In genomic region chr2:35067117-35067516, GRCm38 (mm10) we compare ENCODE assay signal across 21 mouse cellular contexts. TPM values are rescaled to one million over a fixed set of nuclear protein-coding genes. Genes with fewer than 3 reads are reported as not detected.
A peak's percentile ranks its signal among the peaks of the same experiment; 100 is the strongest.
DNase-seq lines count a peak whose midpoint lies in the region; TF ChIP-seq lines count a peak whose summit lies in the region.
"Had no signal": no experiment of that assay in that cellular context is flagged by ENCODE, and none has a peak within 500 bp of the region (broad histone marks: within the 10 kb centered on the region; RNA-seq: fewer than 3 reads in every experiment).

No protein-coding gene starts in this region.

- dilution Hi-C loops in CH12.LX (cut with MboI; ENCODE audit: extremely low pct_ligation_motif_present, extremely low pct_unique_long_range_greater_than_20kb, low sequenced_read_pairs) = no loop called here

- in situ Hi-C loops in CH12.LX (cut with MboI; ENCODE audit: low pct_ligation_motif_present, low pct_unique_long_range_greater_than_20kb, low sequenced_read_pairs) = no loop called here

- TF ChIP-seq EP300 in CH12.LX (IDR thresholded peaks at IDR 0.05; ENCODE audit: low read length) = peak; percentile 58

- no peak; the same call in 1 of the 2 replicates for TF ChIP-seq POLR2A in CH12.LX (IDR thresholded peaks at IDR 0.05; ENCODE audit: low read depth, low read length)

- no peaks in the 10 kb centered on the region for H3K27me3 ChIP-seq in CH12.LX (replicated peaks)

- DNase-seq in CH12.LX (ENCODE audit: extremely low read depth) (peak; percentile 56), R1 (ENCODE audit: low read depth, low spot score) (peak; percentile 54)
- no peak for DNase-seq in spleen, postnatal 4 days (ENCODE audit: low spot score in 2 of 2)
- no peak for DNase-seq in heart, postnatal 25 days (ENCODE audit: low spot score)
- DNase-seq: adrenal gland, adult 2 months; adrenal gland, adult 8-10 months; adrenal gland, postnatal 10 days; adrenal gland, postnatal 14 days; adrenal gland, postnatal 25 days; adrenal gland, postnatal 36 days; B cell, adult 2 months; cerebellum, adult 11 months; cerebellum, adult 11-12 months; cerebellum, adult 18-20 months; cerebellum, adult 2 months; cerebellum, adult 8-10 months had no signal

- peak overlapping the region; percentile 61; the same call in 1 of the 2 replicates for H3K4me2 ChIP-seq in CH12.LX (ENCODE audit: insufficient read depth, low read depth, poor library complexity, severe bottlenecking)

- H3K27ac ChIP-seq in CH12.LX (ENCODE audit: insufficient read depth, low read depth) = peak overlapping the region; percentile 92

- H3K9me3 ChIP-seq in CH12.LX (replicated peaks; ENCODE audit: low read length) = no peaks in the 10 kb centered on the region
- H3K9me3 ChIP-seq: G1E had no signal

- H3K79me2 ChIP-seq in CH12.LX (replicated peaks; ENCODE audit: control insufficient read depth, extremely low read depth, insufficient read depth, poor library complexity, severe bottlenecking) = peaks cover 11% of the 10 kb centered on the region

- peaks cover 3 to 37% of the 10 kb centered on the region in 2 experiments; a peak in 3 of 4 replicates for H3K4me1 ChIP-seq in CH12.LX (ENCODE audit: control insufficient read depth in 1 of 2, insufficient read depth in 2 of 2)

- peaks cover 7 to 25% of the 10 kb centered on the region in 2 experiments for H3K36me3 ChIP-seq in CH12.LX (replicated peaks in 1 of 2; ENCODE audit: control insufficient read depth in 1 of 2, insufficient read depth in 1 of 2, low read length in 1 of 2)
- H3K36me3 ChIP-seq: G1E had no signal

- TF ChIP-seq CTCF in CH12.LX (conservative IDR thresholded peaks at IDR 0.05 in 1 of 2, IDR thresholded peaks at IDR 0.05 in 1 of 2; ENCODE audit: low read depth in 2 of 2, low read length in 2 of 2) = no peak

- intact Hi-C loops in heart, postnatal 25 days (cut with DNase I) = no loop called here

- H3K4me3 ChIP-seq in CH12.LX (replicated peaks in 1 of 3; ENCODE audit: low read depth in 2 of 3, low read length in 2 of 3, poor library complexity in 1 of 3) = peak overlapping the region; percentile 58 to 94 (median 62)

- peak overlapping the region; percentile 100 for H3K9ac ChIP-seq in CH12.LX (ENCODE audit: insufficient read depth, low read depth)

- no peak for TF ChIP-seq RAD21 in CH12.LX (IDR thresholded peaks at IDR 0.05; ENCODE audit: low read depth, low read length)

TF ChIP-seq in CH12.LX, 34 proteins besides CTCF, POLR2A, EP300 and RAD21:
- TF ChIP-seq CHD2 (IDR thresholded peaks at IDR 0.05; ENCODE audit: low read length) (0 out of 2 replicates have a peak, but pooled peaks have one; percentile 56), MAX (IDR thresholded peaks at IDR 0.05; ENCODE audit: low read length) (peak; percentile 87), MAZ (IDR thresholded peaks at IDR 0.05; ENCODE audit: low read depth, low read length) (no peak), MYC (IDR thresholded peaks at IDR 0.05; ENCODE audit: low read depth, low read length) (peak; percentile 64), SIN3A (IDR thresholded peaks at IDR 0.05; ENCODE audit: low read length) (peak; percentile 53; the same call in 1 of the 2 replicates), ZNF384 (IDR thresholded peaks at IDR 0.05; ENCODE audit: low read depth, low read length) (no peak), ZC3H11A (IDR thresholded peaks at IDR 0.05; ENCODE audit: low read depth, low read length) (no peak), PAX5 (IDR thresholded peaks at IDR 0.05; ENCODE audit: low read length) (no peak), MXI1 (IDR thresholded peaks at IDR 0.05; ENCODE audit: low read depth, low read length) (peak; percentile 85), ZKSCAN1 (IDR thresholded peaks at IDR 0.05; ENCODE audit: borderline replicate concordance, low read depth, low read length) (no peak), ZMIZ1 (IDR thresholded peaks at IDR 0.05; ENCODE audit: low read depth, low read length) (peak; percentile 28; the same call in 1 of the 2 replicates), JUN (IDR thresholded peaks at IDR 0.05; ENCODE audit: insufficient read depth, low read depth, low read length) (no peak), NELFE (IDR thresholded peaks at IDR 0.05; ENCODE audit: low read depth, low read length) (0 out of 2 replicates have a peak, but pooled peaks have one; percentile 4), TCF12 (IDR thresholded peaks at IDR 0.05; ENCODE audit: low read depth, low read length) (no peak), E2F4 (IDR thresholded peaks at IDR 0.05; ENCODE audit: insufficient replicate concordance, low read depth, low read length) (no peak), ETS1 (conservative IDR thresholded peaks at IDR 0.05; ENCODE audit: low read depth, low read length) (no peak), GABPA (IDR thresholded peaks at IDR 0.05; ENCODE audit: insufficient replicate concordance, low read depth, low read length) (no peak), HCFC1 (IDR thresholded peaks at IDR 0.05; ENCODE audit: low read depth, low read length) (no peak; the same call in 1 of the 2 replicates), USF1 (IDR thresholded peaks at IDR 0.05; ENCODE audit: low read depth, low read length) (no peak), NRF1 (IDR thresholded peaks at IDR 0.05; ENCODE audit: low read depth, low read length) (no peak), UBTF (IDR thresholded peaks at IDR 0.05; ENCODE audit: low read depth, low read length) (no peak), MAFK (IDR thresholded peaks at IDR 0.05; ENCODE audit: insufficient replicate concordance, low read length) (no peak), MEF2A (IDR thresholded peaks at IDR 0.05; ENCODE audit: borderline replicate concordance, low read depth, low read length) (no peak), IRF4 (IDR thresholded peaks at IDR 0.05; ENCODE audit: low read depth, low read length) (peak; percentile 42; the same call in 1 of the 2 replicates), TBP (conservative IDR thresholded peaks at IDR 0.05; ENCODE audit: low read depth, low read length) (no peak), CHD1 (IDR thresholded peaks at IDR 0.05; ENCODE audit: low read depth, low read length) (peak; percentile 83; the same call in 1 of the 2 replicates), SMC3 (IDR thresholded peaks at IDR 0.05; ENCODE audit: low read depth, low read length) (no peak), POLR2AphosphoS2 (IDR thresholded peaks at IDR 0.05; ENCODE audit: low read depth, low read length) (peak; percentile 93), ELF1 (IDR thresholded peaks at IDR 0.05; ENCODE audit: low read depth, low read length) (no peak), JUND (conservative IDR thresholded peaks at IDR 0.05; ENCODE audit: low read depth, low read length) (no peak; the same call in 1 of the 2 replicates), USF2 (conservative IDR thresholded peaks at IDR 0.05; ENCODE audit: low read depth, low read length) (no peak), RCOR1 (conservative IDR thresholded peaks at IDR 0.05; ENCODE audit: low read depth, low read length) (peak; percentile 76), KAT2A (IDR thresholded peaks at IDR 0.05; ENCODE audit: insufficient replicate concordance, low read length) (no peak), BHLHE40 (IDR thresholded peaks at IDR 0.05; ENCODE audit: low read depth, low read length) (no peak; the same call in 1 of the 2 replicates)

RNA-seq across cellular contexts. Expression of gene Hc, which starts 5.9 kb away (rescaled TPM):
- total RNA-seq in CH12.LX (2012; rRNA removed) (0.92 and 1.2 TPM in 2 replicates), CH12.LX (2014; rRNA removed) (0.72 and 0.74 TPM in 2 replicates)
- 0.91 and 1.1 TPM in 2 replicates for polyA plus RNA-seq in CH12.LX (2012; ENCODE audit: insufficient read length, low read depth)
- total RNA-seq in heart, postnatal 25 days (2021) = not detected
- total RNA-seq: adrenal gland, adult 18-20 months; adrenal gland, postnatal 25 days; MEL had no signal
- polyA plus RNA-seq: G1E, Patski had no signal

RNA-seq across cellular contexts. Expression of gene AI182371, which starts 34.2 kb away (rescaled TPM):
- 0.68 and 0.80 TPM in 2 replicates for total RNA-seq in CH12.LX (2012; rRNA removed)
- 0.31 and 0.56 TPM in 2 replicates for total RNA-seq in CH12.LX (2014; rRNA removed)
- polyA plus RNA-seq in CH12.LX (2012; ENCODE audit: insufficient read length, low read depth) = 0.74 and 0.90 TPM in 2 replicates
- not detected for total RNA-seq in heart, postnatal 25 days (2021)
- polyA plus RNA-seq: adrenal gland, adult 2 months; C2C12 had no signal

RNA-seq across cellular contexts. Expression of gene Cntrl, which starts 42.2 kb away (rescaled TPM):
- 55.6 and 59.1 TPM in 2 replicates for total RNA-seq in CH12.LX (2012; rRNA removed)
- total RNA-seq in CH12.LX (2014; rRNA removed) = 64.5 and 66.3 TPM in 2 replicates
- 64.5 and 69.7 TPM in 2 replicates for polyA plus RNA-seq in CH12.LX (2012; ENCODE audit: insufficient read length, low read depth)
- 1 to 10 TPM; 6.5 to 7.1 TPM for total RNA-seq in heart, postnatal 25 days (2021)

Comparison
In these comparisons a context has a peak if more than half of its experiments do, and no peak if none do; other contexts are left out.
1. DNase-seq: peak in CH12.LX (single experiment) and R1 (single experiment); none in spleen, postnatal 4 days (0 of 2) and heart, postnatal 25 days (single experiment).
2. RNA of gene Cntrl, which starts 42.2 kb away (total RNA-seq): 55.6 to 66.3 TPM in CH12.LX; 6.5 to 7.1 TPM in heart, postnatal 25 days; every median in the first group is over 4 times any median in the second.